Mouse (Mus musculus): ENCODE results near the gene Pcbp1. TPM values are rescaled to one million over a fixed set of nuclear protein-coding genes. Genes with fewer than 3 reads are reported as not detected.
A peak's percentile ranks its signal among the peaks of the same experiment; 100 is the strongest.

Pcbp1 gene
- total and polyA plus RNA-seq, 3 experiments = 68.9 to 337 (median 73.0) TPM

DNA sequence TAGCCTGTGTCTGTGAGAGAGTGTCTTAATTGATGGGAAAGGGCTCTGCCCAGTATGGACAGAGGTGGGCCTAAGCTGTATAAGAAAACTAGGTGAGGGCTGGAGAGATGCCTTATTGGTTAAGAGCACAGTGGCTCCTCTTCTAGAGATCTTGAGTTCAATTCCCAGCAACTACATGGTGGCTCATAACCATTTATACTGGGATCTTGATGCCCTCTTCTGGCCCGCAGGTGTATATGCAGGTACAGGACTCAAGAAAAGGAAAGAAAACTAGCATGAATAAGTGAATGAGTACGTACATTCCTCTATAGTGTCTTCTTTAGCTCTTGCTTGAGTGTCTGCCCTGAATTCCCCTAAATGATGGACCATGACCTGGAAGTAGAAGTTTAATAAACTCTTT is 15.5 kb upstream of the Pcbp1 start:
- in situ Hi-C loops (cut with MboI; ENCODE audit: low pct_ligation_motif_present, low pct_unique_long_range_greater_than_20kb, low sequenced_read_pairs) = no loop called here
- Histone ChIP-seq H3K36me3 (replicated peaks in 1 of 2; ENCODE audit: control insufficient read depth in 1 of 2, insufficient read depth in 1 of 2, low read length in 1 of 2) (peaks cover 31 to 62% of the 10 kb centered on the region in 2 experiments), H3K4me3 (replicated peaks in 1 of 3; ENCODE audit: low read depth in 2 of 3, low read length in 2 of 3, poor library complexity in 1 of 3) (no peak overlapping the region)

DNA sequence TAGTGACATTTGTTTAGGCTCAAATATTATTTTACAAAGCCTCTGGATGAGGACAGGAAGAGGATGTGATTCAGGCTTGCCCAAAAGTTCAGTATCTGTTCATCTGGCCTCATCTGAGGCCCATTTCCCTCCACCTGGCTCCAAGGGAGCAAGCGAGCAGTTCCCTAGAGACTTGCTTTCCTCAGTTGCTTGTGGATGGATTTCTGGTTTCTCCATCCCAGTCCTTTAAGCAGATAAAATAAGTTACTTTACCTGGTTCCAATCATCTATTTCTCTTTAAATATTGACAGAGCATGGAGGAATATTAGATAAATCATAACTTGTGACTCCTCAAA is 2.3 kb upstream of the Pcbp1 start:
- no peaks in the 10 kb centered on the region for H3K27me3 ChIP-seq (replicated peaks)
- H3K36me3 ChIP-seq (replicated peaks in 1 of 2; ENCODE audit: control insufficient read depth in 1 of 2, insufficient read depth in 1 of 2, low read length in 1 of 2) = peaks cover 4 to 35% of the 10 kb centered on the region in 2 experiments
- DNase-seq (ENCODE audit: extremely low read depth) = no peak
- H3K27ac ChIP-seq (ENCODE audit: insufficient read depth, low read depth) = no peak overlapping the region
- peaks cover 0 to 10% of the 10 kb centered on the region in 2 experiments; a peak in 2 of 4 replicates for H3K4me1 ChIP-seq (ENCODE audit: control insufficient read depth in 1 of 2, insufficient read depth in 2 of 2)
- in situ Hi-C loops (cut with MboI; ENCODE audit: low pct_ligation_motif_present, low pct_unique_long_range_greater_than_20kb, low sequenced_read_pairs) (no loop called here), dilution Hi-C loops (cut with MboI; ENCODE audit: extremely low pct_ligation_motif_present, extremely low pct_unique_long_range_greater_than_20kb, low sequenced_read_pairs) (no loop called here)
- TF ChIP-seq POLR2A (IDR thresholded peaks at IDR 0.05; ENCODE audit: low read depth, low read length) (no peak), USF1 (IDR thresholded peaks at IDR 0.05; ENCODE audit: low read depth, low read length) (no peak), CHD2 (IDR thresholded peaks at IDR 0.05; ENCODE audit: low read length) (no peak), MEF2A (IDR thresholded peaks at IDR 0.05; ENCODE audit: borderline replicate concordance, low read depth, low read length) (no peak), HCFC1 (IDR thresholded peaks at IDR 0.05; ENCODE audit: low read depth, low read length) (no peak), SIN3A (IDR thresholded peaks at IDR 0.05; ENCODE audit: low read length) (no peak), ZKSCAN1 (IDR thresholded peaks at IDR 0.05; ENCODE audit: borderline replicate concordance, low read depth, low read length) (no peak), MXI1 (IDR thresholded peaks at IDR 0.05; ENCODE audit: low read depth, low read length) (no peak), PAX5 (IDR thresholded peaks at IDR 0.05; ENCODE audit: low read length) (no peak), ETS1 (conservative IDR thresholded peaks at IDR 0.05; ENCODE audit: low read depth, low read length) (no peak), ZNF384 (IDR thresholded peaks at IDR 0.05; ENCODE audit: low read depth, low read length) (no peak), MAZ (IDR thresholded peaks at IDR 0.05; ENCODE audit: low read depth, low read length) (no peak)
- no peaks in the 10 kb centered on the region for H3K9me3 ChIP-seq (replicated peaks; ENCODE audit: low read length)
- H3K9ac ChIP-seq (ENCODE audit: insufficient read depth, low read depth) = 0 out of 2 replicates have a peak overlapping the region, but pooled peaks have one; percentile 16
- H3K4me3 ChIP-seq (replicated peaks in 1 of 3; ENCODE audit: low read depth in 2 of 3, low read length in 2 of 3, poor library complexity in 1 of 3) = no peak overlapping the region
- H3K79me2 ChIP-seq (replicated peaks; ENCODE audit: control insufficient read depth, extremely low read depth, insufficient read depth, poor library complexity, severe bottlenecking) = peaks cover 24% of the 10 kb centered on the region
- peak overlapping the region; percentile 81 for H3K4me2 ChIP-seq (ENCODE audit: insufficient read depth, low read depth, poor library complexity, severe bottlenecking)

More for the DNA sequence above, 15.5 kb upstream of the Pcbp1 start:
- DNase-seq (ENCODE audit: extremely low read depth) = no peak
- Histone ChIP-seq H3K27ac (ENCODE audit: insufficient read depth, low read depth) (no peak overlapping the region), H3K9ac (ENCODE audit: insufficient read depth, low read depth) (no peak overlapping the region), H3K79me2 (replicated peaks; ENCODE audit: control insufficient read depth, extremely low read depth, insufficient read depth, poor library complexity, severe bottlenecking) (no peaks in the 10 kb centered on the region), H3K9me3 (replicated peaks; ENCODE audit: low read length) (peaks cover 2% of the 10 kb centered on the region), H3K4me2 (ENCODE audit: insufficient read depth, low read depth, poor library complexity, severe bottlenecking) (no peak overlapping the region), H3K27me3 (replicated peaks) (no peaks in the 10 kb centered on the region), H3K4me1 (ENCODE audit: control insufficient read depth in 1 of 2, insufficient read depth in 2 of 2) (peaks cover 4 to 17% of the 10 kb centered on the region in 2 experiments; a peak in 3 of 4 replicates)
- dilution Hi-C loops (cut with MboI; ENCODE audit: extremely low pct_ligation_motif_present, extremely low pct_unique_long_range_greater_than_20kb, low sequenced_read_pairs) = no loop called here
- TF ChIP-seq MAZ (IDR thresholded peaks at IDR 0.05; ENCODE audit: low read depth, low read length) (no peak), TCF12 (IDR thresholded peaks at IDR 0.05; ENCODE audit: low read depth, low read length) (no peak), IRF4 (IDR thresholded peaks at IDR 0.05; ENCODE audit: low read depth, low read length) (no peak), GABPA (IDR thresholded peaks at IDR 0.05; ENCODE audit: insufficient replicate concordance, low read depth, low read length) (no peak), ZNF384 (IDR thresholded peaks at IDR 0.05; ENCODE audit: low read depth, low read length) (no peak), E2F4 (IDR thresholded peaks at IDR 0.05; ENCODE audit: insufficient replicate concordance, low read depth, low read length) (no peak), SMC3 (IDR thresholded peaks at IDR 0.05; ENCODE audit: low read depth, low read length) (peak; percentile 27), RAD21 (IDR thresholded peaks at IDR 0.05; ENCODE audit: low read depth, low read length) (peak; percentile 56), HCFC1 (IDR thresholded peaks at IDR 0.05; ENCODE audit: low read depth, low read length) (no peak), CTCF (conservative IDR thresholded peaks at IDR 0.05 in 1 of 2, IDR thresholded peaks at IDR 0.05 in 1 of 2; ENCODE audit: low read depth in 2 of 2, low read length in 2 of 2) (peak; percentile 13 to 65; a peak in 2 of 4 replicates), MXI1 (IDR thresholded peaks at IDR 0.05; ENCODE audit: low read depth, low read length) (no peak), ETS1 (conservative IDR thresholded peaks at IDR 0.05; ENCODE audit: low read depth, low read length) (no peak), NELFE (IDR thresholded peaks at IDR 0.05; ENCODE audit: low read depth, low read length) (no peak), MYC (IDR thresholded peaks at IDR 0.05; ENCODE audit: low read depth, low read length) (no peak)
